Mouse (Mus musculus) neural tube, embryonic 10.5 days (tissue): Measurements from ENCODE around the gene Nkd2.

Experiments used
- DNase-seq: peaks from one replicate; pipeline ENCODE4 v3.0.0-alpha.2; 2017; ENCODE audit warnings: low spot score; ENCODE audit errors: extremely low spot score

Nkd2 gene

GRCm38 (mm10) chr13:73818921-73819320 is 28.5 kb downstream of the Nkd2 start:
- no peak for DNase-seq

- no peak for DNase-seq
Measured at GRCm38 (mm10) chr13:73816338-73816737, 31.1 kb downstream of the Nkd2 start.

GRCm38 (mm10) chr13:73814181-73814580 is 33.2 kb downstream of the Nkd2 start:
- no peak for DNase-seq

GRCm38 (mm10) chr13:73812936-73813335 is 34.5 kb downstream of the Nkd2 start:
- no peak for DNase-seq

- no peak for DNase-seq
Measured at GRCm38 (mm10) chr13:73804914-73805313, 42.5 kb downstream of the Nkd2 start.

- DNase-seq, result no peak
Measured at GRCm38 (mm10) chr13:73803450-73804178, 43.8 kb downstream of the Nkd2 start.

- DNase-seq, result no peak
Measured at GRCm38 (mm10) chr13:73799110-73799509, 48.3 kb downstream of the Nkd2 start.

- no peak for DNase-seq
Measured at GRCm38 (mm10) chr13:73793171-73793570, 54.3 kb downstream of the Nkd2 start.

- no peak for DNase-seq
Measured at GRCm38 (mm10) chr13:73792176-73792575, 55.3 kb downstream of the Nkd2 start.

GRCm38 (mm10) chr13:73782486-73782885 is 64.9 kb downstream of the Nkd2 start:
- no peak for DNase-seq

- no peak for DNase-seq
Measured at GRCm38 (mm10) chr13:73777578-73777977, 69.9 kb downstream of the Nkd2 start.

- DNase-seq, result no peak
Measured at GRCm38 (mm10) chr13:73775786-73776185, 71.6 kb downstream of the Nkd2 start.

- no peak for DNase-seq
Measured at GRCm38 (mm10) chr13:73773519-73774205, 73.8 kb downstream of the Nkd2 start.

- no peak for DNase-seq
Measured at GRCm38 (mm10) chr13:73772655-73773054, 74.8 kb downstream of the Nkd2 start.

- DNase-seq, result no peak
Measured at GRCm38 (mm10) chr13:73771131-73771530, 76.3 kb downstream of the Nkd2 start.

GRCm38 (mm10) chr13:73769916-73770682 is 77.3 kb downstream of the Nkd2 start:
- no peak for DNase-seq
